Mouse (Mus musculus) granulocyte monocyte progenitor cell, adult 5-6 weeks (primary cell): ENCODE measurements around the gene C1ql3. TPM values are rescaled to one million over a fixed set of nuclear protein-coding genes. Genes with fewer than 3 reads are reported as not detected.

Source experiments
- ATAC-seq: replicated peaks from 2 replicates; pipeline ENCODE4 v1.8.0; 2016; ENCODE audit warnings: mild to moderate bottlenecking, moderate TSS enrichment, inconsistent platforms; ENCODE audit not compliant: poor library complexity, severe bottlenecking
- total RNA-seq, 2 experiments: library from RNA; stranded (forward) in 1 of 2; stranded (reverse) in 1 of 2; fragments of 200-712, 200-1000 nt in 1 of 2; fragments of >200 nt in 1 of 2; fragmentation: Nextera tagmentation in 1 of 2; gene quantifications; 2 replicates each; pipeline ENCODE4 v1.2.3; 2014 to 2017

Gene C1ql3
- total RNA-seq (2014; fragmentation: Nextera tagmentation) (not detected in 2 replicates), total RNA-seq (2017) (not detected in 2 replicates)

- peak; percentile 13; the same call in 1 of the 2 replicates for ATAC-seq
These were observed at the start of gene C1ql3 for GRCm38 (mm10) chr2:13011472-13011871. Gene C1ql3, minus strand, starts transcription at chr2:13011806.

DNA sequence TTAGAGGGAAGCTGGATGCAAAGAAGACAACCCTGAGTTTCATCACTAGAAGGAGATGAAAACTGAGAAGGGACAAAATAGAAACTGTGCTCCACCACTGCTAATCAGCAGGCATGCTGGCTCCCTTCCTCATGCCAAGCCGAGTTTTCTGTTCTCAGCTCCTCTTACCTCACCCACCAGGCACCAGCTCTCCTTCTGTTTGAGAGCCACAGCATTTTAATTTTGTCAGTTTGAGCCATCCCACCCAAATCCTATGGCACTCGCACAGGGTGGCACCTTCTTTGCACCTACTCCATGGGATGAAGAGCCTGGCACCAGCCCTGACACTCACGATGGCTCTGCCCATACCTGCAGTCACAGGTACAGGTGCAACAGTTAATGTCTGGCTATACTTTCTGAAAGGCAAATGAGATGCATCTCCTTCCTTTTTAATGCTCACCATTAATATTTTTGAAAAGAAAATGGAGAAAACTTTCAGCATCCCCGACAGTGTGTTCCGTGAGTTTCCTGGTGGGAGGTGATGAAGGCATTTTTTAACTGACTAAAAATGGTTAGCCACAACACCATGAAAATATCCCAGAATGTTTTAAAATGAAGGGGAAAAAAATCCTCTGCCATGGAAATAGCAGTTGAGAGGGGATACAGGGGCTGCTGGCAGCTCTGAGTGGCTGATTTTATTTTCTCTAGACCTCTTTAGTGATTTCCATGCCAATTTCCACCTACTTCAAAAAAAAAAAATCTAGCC, 49.0 kb upstream of the C1ql3 start:
- no peak for ATAC-seq

GRCm38 (mm10) chr2:13048649-13049048, 37.0 kb upstream of the C1ql3 start:
- ATAC-seq = no peak

GRCm38 (mm10) chr2:13044555-13044954, 32.9 kb upstream of the C1ql3 start:
- no peak for ATAC-seq

- ATAC-seq = no peak
These were observed 28.2 kb upstream of the C1ql3 start for GRCm38 (mm10) chr2:13039785-13040184.

DNA sequence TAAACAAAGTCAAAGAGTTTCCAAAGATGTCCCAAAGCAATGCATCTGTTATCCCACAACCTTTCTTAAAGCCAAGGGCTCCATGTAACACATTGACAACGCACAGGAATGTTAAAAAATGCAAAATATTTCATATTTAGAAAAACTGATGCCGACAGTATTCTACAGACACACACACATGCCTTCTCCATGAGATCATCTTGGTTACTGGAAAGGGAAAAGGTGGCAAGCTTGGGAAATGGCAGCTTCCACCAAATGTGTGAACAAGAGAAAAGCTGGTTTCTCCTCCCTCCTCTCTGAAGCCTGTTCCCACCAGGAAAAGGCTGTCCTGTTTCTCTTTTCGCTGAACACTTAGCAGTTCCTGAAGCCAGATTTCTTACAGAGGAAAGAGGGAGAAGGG, 27.2 kb upstream of the C1ql3 start:
- no peak for ATAC-seq

DNA sequence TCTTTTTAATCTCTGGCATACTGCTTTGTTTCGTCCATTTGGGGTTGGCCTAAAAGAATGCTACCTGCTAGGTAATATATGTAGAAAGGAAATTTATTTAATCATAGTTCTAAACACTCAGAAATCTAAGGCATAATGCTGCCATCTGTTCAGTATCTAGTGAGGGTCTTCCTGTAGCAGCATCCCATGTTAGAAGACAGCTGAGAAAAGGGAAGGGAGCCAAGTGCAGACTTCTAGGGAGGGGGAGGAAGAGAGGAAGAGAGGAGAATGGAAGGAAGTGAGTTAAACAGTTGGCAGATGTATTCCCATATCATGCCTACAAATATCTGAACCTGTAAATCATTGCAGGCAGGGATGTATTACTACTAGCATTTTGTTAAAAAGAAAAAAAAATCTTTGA, 7.3 kb upstream of the C1ql3 start:
- no peak for ATAC-seq

GRCm38 (mm10) chr2:13018382-13018781, 6.8 kb upstream of the C1ql3 start:
- no peak for ATAC-seq

DNA sequence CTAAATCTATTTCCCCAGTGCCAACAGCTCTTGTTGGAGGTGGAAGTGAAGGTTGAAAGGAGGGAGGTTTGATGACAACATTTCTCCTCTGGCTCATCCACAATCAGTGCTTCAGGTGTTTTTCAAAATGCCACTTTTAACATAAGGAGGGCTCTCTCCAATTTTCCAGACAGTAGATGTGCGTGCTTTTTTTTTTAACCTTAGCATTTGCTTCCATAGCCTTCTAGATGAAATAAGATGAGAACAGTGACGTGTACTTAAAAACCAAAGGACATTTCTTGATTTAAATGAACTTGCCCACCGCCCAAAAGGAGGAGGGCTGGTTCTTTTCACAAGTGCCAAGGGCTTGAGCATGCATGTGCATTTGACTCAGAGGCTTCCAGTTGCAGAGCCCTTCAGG, 367 bp upstream of the C1ql3 start:
- ATAC-seq = no peak

DNA sequence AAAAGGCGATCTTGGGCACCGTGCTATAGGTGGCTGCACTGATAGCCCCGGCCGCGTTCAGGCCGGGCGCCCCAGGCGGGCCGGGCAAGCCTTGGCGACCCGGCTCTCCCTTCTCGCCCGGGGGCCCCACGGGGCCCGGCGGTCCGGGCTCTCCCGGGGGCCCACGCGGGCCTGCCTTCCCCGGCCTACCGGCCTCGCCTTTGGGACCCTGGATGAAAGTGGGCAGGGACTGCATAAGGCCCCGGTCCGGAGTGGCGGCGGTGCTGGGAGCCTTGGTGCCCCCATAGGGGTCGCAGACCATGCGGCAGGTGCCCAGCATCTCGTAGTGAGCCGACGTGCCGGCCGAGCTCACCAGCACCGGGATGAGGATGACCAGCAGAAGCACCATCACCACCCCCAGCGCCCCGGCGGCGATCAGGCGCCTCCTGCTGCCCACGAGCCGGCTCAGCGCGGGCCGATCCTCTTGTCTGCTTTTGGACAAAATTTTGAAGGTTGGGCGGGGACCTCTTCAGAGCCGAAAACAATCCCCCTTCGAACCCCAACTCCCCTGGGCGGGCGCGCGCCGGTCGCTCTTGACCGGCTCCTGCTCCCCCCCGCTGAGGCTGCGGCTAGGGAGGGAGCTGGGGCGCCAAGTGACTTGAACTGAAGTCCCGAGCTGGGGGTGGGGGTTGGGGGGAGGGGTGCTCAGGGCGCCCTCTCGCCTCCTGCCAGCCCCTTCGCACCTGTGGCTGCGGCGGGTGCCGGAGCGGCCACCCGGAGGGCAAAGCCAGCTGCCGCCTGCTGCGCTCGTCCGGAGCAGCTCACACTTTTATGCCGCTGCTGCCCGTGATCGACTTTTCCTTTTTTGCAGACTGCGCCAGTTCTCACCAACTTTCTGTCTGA, 905 bp downstream of the C1ql3 start:
- peak; percentile 23 for ATAC-seq

DNA sequence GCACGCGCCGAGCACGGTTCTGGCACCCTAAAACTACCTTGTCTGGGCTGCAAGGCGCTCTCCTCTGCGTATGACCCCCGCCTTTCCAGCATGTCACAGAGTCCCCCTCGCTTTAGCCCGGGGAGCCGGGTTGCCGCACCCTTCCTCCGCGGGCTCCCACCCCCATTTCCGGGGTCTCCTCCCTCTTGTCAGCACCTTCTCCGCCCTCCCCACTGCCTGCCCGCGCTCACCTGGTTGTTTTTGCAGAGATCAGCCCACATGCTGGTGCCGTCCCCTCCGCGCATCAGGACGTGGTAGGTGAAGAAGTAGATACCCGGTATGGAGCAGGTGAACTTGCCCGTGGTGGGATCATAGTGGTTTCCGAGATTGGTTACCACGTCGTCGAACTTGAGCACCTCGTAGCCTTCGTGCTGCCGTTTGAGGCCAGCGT, 1.6 kb downstream of the C1ql3 start:
- 0 out of 2 replicates have a peak, but pooled peaks have one; percentile 5 for ATAC-seq

DNA sequence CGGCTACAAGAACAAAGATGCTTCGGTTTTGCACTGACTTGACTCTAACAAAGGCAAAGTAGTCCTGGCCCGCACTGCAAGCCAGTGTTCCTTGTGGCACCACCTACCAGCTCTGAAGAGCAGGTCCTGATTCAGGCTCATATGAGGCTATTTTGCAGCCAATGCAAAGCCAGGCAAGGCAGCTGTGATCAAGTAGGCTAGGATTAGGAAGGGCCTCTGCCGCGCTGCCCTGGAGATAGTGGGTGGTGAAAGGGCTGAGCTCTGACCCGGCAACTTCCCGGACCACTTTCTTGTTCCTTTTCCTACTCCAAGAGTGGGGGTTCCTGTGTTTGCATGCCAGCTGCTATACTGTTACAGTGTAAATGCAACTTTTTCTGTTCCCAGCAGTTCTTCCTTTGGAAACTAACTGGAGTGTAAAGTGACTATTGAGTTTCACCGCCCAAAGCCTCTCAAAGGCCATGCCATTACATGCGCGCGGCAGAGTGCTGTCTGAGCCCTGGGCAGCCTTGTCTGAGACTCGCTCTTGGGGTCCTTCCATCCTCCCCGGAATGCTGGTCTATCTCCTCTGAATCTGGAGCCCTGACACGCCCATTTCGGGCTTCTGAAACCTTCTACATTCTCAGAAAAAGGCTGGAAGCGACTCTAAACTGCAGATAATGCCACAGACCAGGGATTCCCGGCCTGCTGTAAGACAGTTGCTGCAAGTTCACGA, 2.2 kb downstream of the C1ql3 start:
- no peak for ATAC-seq

GRCm38 (mm10) chr2:13008433-13008832, 3.2 kb downstream of the C1ql3 start:
- ATAC-seq = no peak

DNA sequence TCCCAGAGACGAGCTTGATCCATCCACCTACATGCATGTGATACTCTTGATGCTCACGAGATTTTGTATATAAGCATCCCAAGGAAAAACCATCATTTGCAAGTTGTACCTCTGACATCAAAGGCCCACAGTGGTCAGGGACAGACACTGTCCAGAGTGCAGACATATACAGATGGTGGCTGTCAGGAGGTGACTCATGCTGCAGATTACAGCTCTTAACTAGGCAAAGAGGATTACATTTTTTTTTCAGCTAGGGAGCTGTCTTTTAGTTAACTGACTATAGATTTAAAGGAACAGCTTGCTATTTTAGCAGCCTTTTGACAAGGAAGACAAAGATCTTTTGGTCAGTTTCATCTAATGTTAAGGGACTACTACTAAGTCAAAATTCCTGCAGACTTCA, 11.6 kb downstream of the C1ql3 start:
- ATAC-seq = no peak

- ATAC-seq = no peak
These were observed 26.5 kb downstream of the C1ql3 start for GRCm38 (mm10) chr2:12984901-12985732.

DNA sequence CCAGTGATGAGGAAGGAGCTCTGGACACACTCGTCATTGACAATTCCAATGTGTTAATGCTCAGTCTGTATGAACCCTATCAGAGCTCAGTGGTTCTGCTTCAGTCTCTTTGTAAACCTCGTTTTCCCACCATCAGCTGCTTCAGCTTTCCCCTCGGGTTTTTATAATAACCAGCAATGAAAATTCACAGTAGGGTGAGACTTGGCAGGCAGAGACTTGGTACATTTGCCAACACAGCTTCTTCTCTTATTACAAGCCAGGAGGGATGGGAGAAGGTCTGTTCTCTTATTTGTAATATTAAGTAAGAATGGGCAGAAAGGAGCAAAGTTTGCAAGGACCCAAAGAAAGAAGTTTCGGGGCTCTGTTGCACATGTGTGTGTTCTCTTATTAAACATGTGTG, 32.8 kb downstream of the C1ql3 start:
- ATAC-seq = no peak

- no peak for ATAC-seq
These were observed 34.2 kb downstream of the C1ql3 start for GRCm38 (mm10) chr2:12977367-12977766.

DNA sequence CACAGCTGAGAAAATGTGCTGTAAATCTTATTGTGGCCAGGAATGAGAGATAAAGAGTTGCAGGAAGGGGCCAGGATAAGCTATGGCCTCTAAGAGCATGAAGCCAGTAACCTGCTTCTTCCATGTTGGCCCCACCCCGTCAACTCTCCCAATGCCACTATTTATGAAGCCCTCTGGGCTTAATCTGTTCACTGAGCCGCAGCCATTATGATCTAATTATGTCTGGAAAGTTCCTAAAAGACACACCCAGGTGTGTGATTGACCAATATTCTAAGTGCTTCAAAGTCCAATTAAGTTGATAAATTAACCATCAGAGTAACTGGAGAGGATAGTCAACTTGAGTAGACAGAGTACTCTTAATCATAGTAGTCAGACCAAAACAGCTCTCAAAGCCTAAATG, 37.9 kb downstream of the C1ql3 start:
- no peak for ATAC-seq

GRCm38 (mm10) chr2:12970049-12970724, 41.4 kb downstream of the C1ql3 start:
- ATAC-seq = no peak
